Mouse (Mus musculus): ENCODE results near the gene Adamts13.

DNA sequence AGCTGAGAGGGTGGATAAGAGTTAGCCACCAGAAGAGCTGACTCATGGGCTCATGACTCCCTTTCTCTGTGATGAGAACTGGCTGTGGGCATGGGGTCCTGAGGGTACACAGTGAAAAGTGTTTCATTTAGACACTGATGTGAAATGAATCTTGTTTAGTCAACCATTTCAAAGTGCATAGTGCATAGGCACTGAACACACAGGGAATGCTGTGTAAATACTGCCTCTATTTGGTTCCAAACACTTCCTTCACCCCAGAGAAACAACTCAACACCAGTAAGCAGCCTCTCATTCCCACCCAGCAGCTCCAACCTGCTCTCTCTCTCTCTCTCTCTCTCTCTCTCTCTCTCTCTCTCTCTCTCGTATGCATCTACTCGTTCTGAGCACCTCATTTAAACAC lies 11.0 kb downstream of the Adamts13 start:
- TF ChIP-seq POLR2A (IDR thresholded peaks at IDR 0.05; ENCODE audit: control insufficient read depth in 1 of 2, insufficient read depth in 1 of 2, low read depth in 1 of 2, low read length in 2 of 2, poor library complexity in 1 of 2): no peak
- TF ChIP-seq CTCF (IDR thresholded peaks at IDR 0.05 in 2 of 3, conservative IDR thresholded peaks at IDR 0.05 in 1 of 3; ENCODE audit: control insufficient read depth in 1 of 3, insufficient read depth in 1 of 3, low read depth in 2 of 3, low read length in 3 of 3, poor library complexity in 1 of 3, severe bottlenecking in 1 of 3): no peak
- no peak for TF ChIP-seq USF2 (IDR thresholded peaks at IDR 0.05; ENCODE audit: borderline replicate concordance in 1 of 2, insufficient read depth in 1 of 2, low read depth in 1 of 2, low read length in 2 of 2)
